Mouse (Mus musculus) limb, embryonic 14.5 days (tissue): ENCODE data around the gene Homer2. TPM values are rescaled to one million over a fixed set of nuclear protein-coding genes. Genes with fewer than 3 reads are reported as not detected.

Source experiments
- ATAC-seq: fragments of 200-750 bp; cut with Nextera tagmentation; 2 replicates; pipeline ENCODE4 v1.8.0; 2017; ENCODE audit warnings: low read depth, moderate number of reproducible peaks, moderate TSS enrichment; ENCODE audit not compliant: low FRiP score
- DNase-seq: peaks from one replicate; pipeline ENCODE4 v3.0.0-alpha.2; 2015; ENCODE audit warnings: low spot score
- H3K27ac ChIP-seq: fragments of 300-500 bp; sonication (generic); replicated peaks from 2 replicates; pipeline ENCODE4 v1.5.1; 2014; ENCODE audit warnings: low read depth, mild to moderate bottlenecking, low read length, moderate library complexity, mixed read lengths
- H3K27me3 ChIP-seq: fragments of 300-500 bp; sonication (generic); 2 replicates; pipeline ENCODE4 v1.6.1; 2014; ENCODE audit warnings: low read length, mixed read lengths; ENCODE audit not compliant: control insufficient read depth, insufficient read depth
- H3K36me3 ChIP-seq: fragments of 300-500 bp; sonication (generic); 2 replicates; pipeline ENCODE4 v1.6.1; 2014; ENCODE audit warnings: mild to moderate bottlenecking, low read length, moderate library complexity, mixed read lengths; ENCODE audit not compliant: control insufficient read depth, insufficient read depth
- H3K4me1 ChIP-seq: fragments of 300-500 bp; sonication (generic); 2 replicates; pipeline ENCODE4 v1.6.1; 2014; ENCODE audit warnings: antibody characterized with exemption, low read length, mixed read lengths; ENCODE audit not compliant: control insufficient read depth, insufficient read depth
- H3K4me2 ChIP-seq: fragments of 300-500 bp; sonication (generic); replicated peaks from 2 replicates; pipeline ENCODE4 v1.6.1; 2014; ENCODE audit warnings: low read depth, mild to moderate bottlenecking, low read length, moderate library complexity; ENCODE audit not compliant: severe bottlenecking
- H3K4me3 ChIP-seq: fragments of 300-500 bp; sonication (generic); replicated peaks from 2 replicates; pipeline ENCODE4 v1.5.1; 2014; ENCODE audit warnings: low read length
- H3K9ac ChIP-seq: fragments of 300-500 bp; sonication (generic); 2 replicates; pipeline ENCODE4 v1.6.1; 2014; ENCODE audit warnings: mild to moderate bottlenecking, low read depth, low read length, moderate library complexity; ENCODE audit not compliant: severe bottlenecking
- H3K9me3 ChIP-seq: fragments of 300-500 bp; sonication (generic); 2 replicates; pipeline ENCODE4 v1.6.1; 2016; ENCODE audit warnings: low read length; ENCODE audit not compliant: control insufficient read depth
- POLR2A ChIP-seq: fragments of 200-500 bp; IDR thresholded peaks from 2 replicates; pipeline ENCODE4 v1.8.0; 2012; ENCODE audit warnings: inconsistent platforms, mild to moderate bottlenecking, moderate library complexity, borderline replicate concordance; ENCODE audit not compliant: insufficient read depth, insufficient read length; ENCODE audit errors: extremely low read depth
- WGBS: fragments of 180-500 bp; shearing (Covaris S2); extraction: QIAGEN DNeasy Blood & Tissue Kit; methylation state at CpG from one replicate; pipeline ENCODE4 v1.1.7; 2014; 5-methylcytosine and 5-hydroxymethylcytosine counted together
- polyA plus RNA-seq, 2 experiments: library from polyadenylated mRNA; depleted of rRNA in 1 of 2; stranded (reverse) in 1 of 2; unstranded in 1 of 2; fragments of >200 nt; fragmentation: Nextera tagmentation in 1 of 2; extraction: Ambion mirVana in 1 of 2; gene quantifications; 2 replicates each; pipeline versions ENCODE4 v1.2.1 to v1.2.3; 2012 to 2014

Gene Homer2
- polyA plus RNA-seq, 2 experiments = 15.5 to 25.8 TPM

DNA sequence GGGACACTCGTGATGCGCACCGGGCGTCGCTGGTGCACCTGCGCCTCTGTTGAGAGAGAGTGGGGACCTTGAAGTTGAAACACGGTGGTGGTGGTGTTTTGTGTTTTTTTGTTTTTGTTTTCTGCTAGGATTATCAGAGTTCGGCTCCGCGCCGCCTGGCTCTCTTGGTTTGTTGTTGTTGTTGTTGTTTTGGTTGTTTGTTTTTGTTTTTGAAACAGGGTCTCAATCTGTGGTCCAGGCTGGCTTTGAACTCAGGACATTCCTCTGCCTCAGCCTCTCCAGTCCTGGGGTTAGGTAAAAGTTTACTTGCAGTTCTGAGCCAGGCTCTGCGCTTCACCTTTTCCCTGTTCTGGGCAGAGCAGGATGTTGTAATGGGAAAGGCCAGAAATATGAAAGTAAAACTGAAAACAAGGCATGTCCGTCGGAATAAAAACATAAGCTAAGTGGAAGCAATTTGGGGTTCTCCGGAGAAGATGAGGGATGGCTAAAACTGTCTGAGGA is 135.3 kb downstream of the Homer2 start:
- peak overlapping the region; percentile 83 for H3K27ac ChIP-seq
- 19% methylated on average over 15 of the region's 15 CpGs for WGBS
- ATAC-seq (no peak), DNase-seq (no peak)
- H3K27me3 ChIP-seq = no peaks in the 10 kb centered on the region
- TF ChIP-seq POLR2A = no peak
- H3K4me1 ChIP-seq = peaks cover 5% of the 10 kb centered on the region
- no peaks in the 10 kb centered on the region for H3K9me3 ChIP-seq
- H3K36me3 ChIP-seq = peaks cover 7% of the 10 kb centered on the region
- H3K4me2 ChIP-seq = peak overlapping the region; percentile 84
- H3K4me3 ChIP-seq = peak overlapping the region; percentile 81
- peak overlapping the region; percentile 76 for H3K9ac ChIP-seq

DNA sequence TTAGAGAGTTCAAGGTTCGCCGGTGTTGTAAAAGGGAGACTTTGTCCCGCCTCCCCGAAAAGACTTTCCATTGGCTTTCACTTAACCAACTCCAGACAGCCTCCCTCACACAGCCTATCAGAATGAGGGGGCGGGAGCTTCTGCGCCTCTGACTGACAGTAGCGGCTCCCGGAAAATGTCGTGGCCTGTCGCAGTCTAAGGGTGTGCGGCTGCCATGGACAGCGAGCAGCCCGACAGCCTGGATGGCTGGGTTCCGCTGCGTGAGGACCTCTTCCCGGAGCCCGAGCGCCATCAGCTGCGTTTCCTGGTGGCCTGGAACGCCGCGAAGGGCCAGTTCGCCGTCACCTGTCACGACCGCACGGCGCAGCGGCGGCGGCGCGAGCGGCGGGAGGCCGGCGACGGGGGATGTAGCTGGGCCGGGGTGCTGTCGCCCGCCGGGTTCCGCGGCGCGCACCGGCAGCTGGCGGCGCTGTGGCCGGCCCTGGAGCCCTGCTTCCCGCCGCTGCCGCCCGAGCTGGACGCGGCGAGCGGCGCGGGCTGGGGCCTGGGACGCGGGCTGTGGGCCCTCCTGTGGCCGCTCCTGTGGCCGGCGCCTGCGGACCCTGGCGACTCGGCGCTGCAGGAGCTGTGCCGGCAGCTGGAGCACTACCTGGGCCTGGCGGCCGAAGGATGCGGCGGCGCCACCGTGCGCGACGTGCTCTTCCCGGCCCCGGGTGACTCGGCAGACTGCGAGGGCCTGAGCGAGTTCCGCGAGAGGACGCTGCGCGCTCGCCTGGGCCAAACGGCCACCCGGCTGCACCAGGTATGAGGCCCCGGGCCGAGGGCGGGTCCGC is 136.0 kb downstream of the Homer2 start, which contains the start of gene Whamm:
Whamm (plus strand) TSS at position 159 of the 833 bp plus-strand sequence.
- H3K9me3 ChIP-seq = no peaks in the 10 kb centered on the region
- TF ChIP-seq POLR2A = 0 out of 2 replicates have a peak, but pooled peaks have one; percentile 68
- WGBS = under 1% methylated on average over 87 of the region's 96 CpGs
- ATAC-seq (peak; percentile 99), DNase-seq (peak; percentile 94)
- peak within 1 kb of the TSS; percentile 76 for H3K9ac ChIP-seq
- H3K4me3 ChIP-seq = peak within 1 kb of the TSS; percentile 81
- no peaks in the 10 kb centered on the region for H3K27me3 ChIP-seq
- H3K27ac ChIP-seq = peak within 1 kb of the TSS; percentile 83
- H3K36me3 ChIP-seq = peaks cover 7% of the 10 kb centered on the region
- H3K4me1 ChIP-seq = peaks cover 5% of the 10 kb centered on the region
- peak within 1 kb of the TSS; percentile 84 for H3K4me2 ChIP-seq

DNA sequence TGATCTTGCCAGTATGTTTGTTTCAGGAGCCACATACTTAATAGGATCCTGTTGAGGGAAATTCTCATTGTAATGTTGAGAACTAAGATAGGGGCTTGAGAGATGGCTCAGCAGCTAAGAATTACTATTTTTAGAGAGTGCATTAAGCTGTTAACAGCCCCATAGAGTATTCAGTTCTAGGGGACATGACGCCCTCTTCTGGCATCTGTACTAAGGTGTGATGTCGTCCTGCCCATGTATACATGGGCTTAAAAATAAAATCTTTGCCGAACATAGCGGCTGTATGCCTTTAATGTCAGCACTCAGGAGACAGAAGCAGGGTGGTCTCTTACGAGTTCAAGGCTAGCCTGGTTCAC is 136.6 kb downstream of the Homer2 start:
- peak; percentile 8; the same call in 1 of the 2 replicates for ATAC-seq
- H3K4me2 ChIP-seq = peak overlapping the region; percentile 84
- no peak for TF ChIP-seq POLR2A
- H3K9ac ChIP-seq = peak overlapping the region; percentile 76; the same call in 1 of the 2 replicates
- DNase-seq = no peak
- H3K4me1 ChIP-seq = peaks cover 5% of the 10 kb centered on the region
- H3K36me3 ChIP-seq = peaks cover 6% of the 10 kb centered on the region
- H3K27me3 ChIP-seq = no peaks in the 10 kb centered on the region
- H3K4me3 ChIP-seq = peak overlapping the region; percentile 81
- peak overlapping the region; percentile 83; the same call in 1 of the 2 replicates for H3K27ac ChIP-seq
- WGBS = 6% methylated on average over 5 of the region's 5 CpGs
- H3K9me3 ChIP-seq = no peaks in the 10 kb centered on the region

DNA sequence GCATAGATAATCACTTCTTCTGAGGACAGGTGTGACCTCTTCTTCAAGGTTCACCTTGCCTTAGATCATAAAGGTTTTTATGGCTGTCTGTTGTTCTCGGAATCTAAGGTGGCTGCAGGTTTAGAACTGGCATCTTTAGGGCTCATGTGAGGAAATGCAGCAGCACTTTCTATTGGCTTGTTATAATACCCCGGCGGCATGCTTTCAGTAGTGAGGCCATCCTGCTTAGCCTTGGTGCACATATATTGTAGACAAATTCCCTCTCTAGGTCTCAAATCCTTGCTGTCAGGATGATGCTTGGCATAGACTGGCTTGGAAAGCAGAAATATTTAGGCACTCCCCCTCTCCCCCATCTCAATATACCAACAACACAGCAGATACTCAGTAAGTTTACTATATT is 137.1 kb downstream of the Homer2 start:
- WGBS = 81% methylated on average over 3 of the region's 3 CpGs
- Histone ChIP-seq H3K27me3 (no peaks in the 10 kb centered on the region), H3K9ac (no peak overlapping the region), H3K36me3 (peaks cover 3% of the 10 kb centered on the region), H3K9me3 (no peaks in the 10 kb centered on the region), H3K4me1 (peaks cover 5% of the 10 kb centered on the region), H3K4me3 (no peak overlapping the region), H3K27ac (no peak overlapping the region), H3K4me2 (no peak overlapping the region)
- no peak for TF ChIP-seq POLR2A
- no peak for DNase-seq
- ATAC-seq = no peak

DNA sequence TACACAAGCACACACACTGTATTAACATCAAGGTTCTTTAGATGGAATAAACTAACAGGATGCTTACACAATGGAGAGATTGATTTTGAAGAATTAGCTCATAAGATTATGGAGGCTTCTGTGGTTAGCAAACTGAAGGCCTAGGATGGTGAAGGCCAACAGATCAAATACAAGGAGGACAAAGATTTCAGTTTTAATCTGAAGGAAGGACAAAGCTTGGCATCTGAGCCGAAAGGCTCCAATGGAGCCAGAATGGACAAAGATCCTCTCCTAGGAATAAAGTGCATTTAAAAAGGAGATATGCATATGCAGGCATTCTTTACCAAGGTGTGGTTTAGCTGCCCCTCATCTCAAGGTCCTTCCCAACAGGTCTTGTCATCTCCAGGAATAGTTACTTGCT is 137.5 kb downstream of the Homer2 start:
- Histone ChIP-seq H3K4me3 (no peak overlapping the region), H3K4me1 (peaks cover 5% of the 10 kb centered on the region), H3K27me3 (no peaks in the 10 kb centered on the region), H3K27ac (no peak overlapping the region), H3K4me2 (no peak overlapping the region), H3K9me3 (no peaks in the 10 kb centered on the region), H3K36me3 (no peaks in the 10 kb centered on the region), H3K9ac (no peak overlapping the region)
- DNase-seq = no peak
- no peak for TF ChIP-seq POLR2A
- WGBS = 93% methylated on average over 1 of the region's 1 CpGs
- no peak for ATAC-seq
